Mouse (Mus musculus) stomach, postnatal 0 days (tissue): Measurements from ENCODE around the gene Hoxd12.

Source experiments
- CTCF ChIP-seq: IDR thresholded peaks from 2 replicates; pipeline ENCODE4 v1.5.1; 2016; ENCODE audit warnings: antibody characterized with exemption, low read depth, mild to moderate bottlenecking, moderate library complexity
- EP300 ChIP-seq: optimal IDR thresholded peaks from 2 replicates; pipeline ENCODE3; 2016; ENCODE audit warnings: antibody characterized with exemption

DNA sequence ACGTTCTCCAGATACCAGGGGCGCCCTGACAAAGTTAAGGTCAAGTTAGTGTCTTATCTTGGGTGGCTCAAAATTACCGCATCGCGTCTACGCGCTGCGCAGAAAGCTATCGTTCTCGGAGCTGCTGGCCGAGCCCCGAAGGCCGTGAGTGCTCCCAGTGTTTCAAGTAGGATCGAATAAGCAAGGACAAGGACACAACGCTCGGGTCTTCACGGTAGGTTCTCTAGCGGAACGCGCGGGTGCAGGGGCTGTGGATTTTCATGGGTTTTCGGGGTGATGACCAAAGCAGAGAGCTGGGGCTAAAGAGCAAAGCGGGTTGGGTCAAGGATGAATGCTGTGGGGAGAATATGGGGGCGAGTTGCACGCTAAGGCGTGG is 4.8 kb downstream of the Hoxd12 start:
- no peak for TF ChIP-seq CTCF
- TF ChIP-seq EP300: no peak
